Mouse (Mus musculus) left cerebral cortex, adult 2 months (tissue): ENCODE data around the gene Gm6337. TPM values are rescaled to one million over a fixed set of nuclear protein-coding genes. Genes with fewer than 3 reads are reported as not detected.
"Not testable (repeated sequence)": the region's sequence is repeated elsewhere in the genome, so short reads cannot be mapped to it uniquely, and the experiment has no call there.

ENCODE experiments used
- DNase-seq, 2 experiments: peaks; one replicate each; pipeline ENCODE4 v3.0.0; 2021 to 2022; ENCODE audit warnings: low spot score in 2 of 2, mixed read lengths in 1 of 2; ENCODE audit errors: extremely low spot score in 1 of 2
- H3K27ac ChIP-seq: fragments of 200-600 bp; 2 replicates; pipeline ENCODE4 v1.8.1; 2022
- H3K4me3 ChIP-seq: fragments of 200-600 bp; 2 replicates; pipeline ENCODE4 v1.8.1; 2022
- CTCF ChIP-seq: fragments of 200-600 bp; IDR thresholded peaks from 2 replicates; pipeline ENCODE4 v1.8.1; 2022; ENCODE audit warnings: antibody characterized with exemption, mild to moderate bottlenecking, moderate library complexity
- intact Hi-C: fragments of 180-260 bp; cut with DNase I; formaldehyde crosslinking; loops from one replicate; pipeline ENCODE4 v1.15.1; 2025
- long read RNA-seq, 2 experiments: library from polyadenylated mRNA; stranded (forward); transcript quantifications; one replicate each; pipeline ENCODE4 v2.0.0; 2021; ENCODE audit warnings: borderline mapping rate in 2 of 2
- total RNA-seq, 2 experiments: library from RNA; stranded (reverse); gene quantifications; 2 replicates each; pipeline ENCODE4 v1.2.3; 2021

Gm6337 gene
- total RNA-seq, result not detected
- long read RNA-seq, experiment 1, result 0 reads
- long read RNA-seq, experiment 2, result 0 reads

DNA sequence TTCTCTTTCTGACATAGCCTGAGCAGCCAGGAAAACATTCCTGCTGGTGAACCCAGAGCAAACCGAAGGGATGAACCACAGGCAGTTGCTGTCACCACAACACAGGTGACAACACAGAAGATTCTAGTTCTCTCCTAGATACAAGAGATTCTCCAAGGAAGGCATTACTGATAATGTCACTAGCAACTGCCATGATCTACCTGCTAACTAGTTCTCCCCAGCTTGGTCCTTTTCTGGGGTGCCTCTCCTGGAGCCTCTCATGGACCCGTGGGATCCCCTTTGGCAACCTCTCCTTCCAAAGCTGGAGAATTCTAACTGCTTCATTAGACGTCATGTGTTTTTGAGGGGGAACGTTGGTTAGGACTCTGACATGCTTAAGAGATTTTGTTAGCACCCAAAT is at the start of gene Gm6337:
Gene Gm6337, minus strand, starts transcription at position 101 of the 400 bp plus-strand sequence.
- intact Hi-C loops, DNase-seq, H3K27ac ChIP-seq, H3K4me3 ChIP-seq: not testable (repeated sequence)

DNA sequence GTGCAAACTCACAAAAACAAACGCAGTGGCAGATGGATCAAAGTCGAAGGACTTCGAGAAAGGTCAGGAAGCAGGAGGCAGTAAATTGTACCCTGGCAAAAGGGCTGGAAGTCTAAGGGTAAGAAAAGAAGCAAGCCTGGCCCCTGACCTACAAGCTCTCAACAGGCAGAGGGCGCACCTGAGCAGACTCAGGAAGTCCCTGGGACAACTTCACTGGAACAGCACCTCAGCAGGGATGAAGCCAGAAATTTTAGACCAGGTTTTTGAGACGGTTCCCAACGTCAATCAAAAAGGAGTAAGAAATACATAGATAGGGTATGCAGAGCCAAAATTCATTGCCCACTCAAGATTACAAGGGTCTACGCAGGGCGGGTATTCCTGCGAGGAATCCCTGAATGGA is 49.4 kb upstream of the Gm6337 start:
- DNase-seq, intact Hi-C loops, H3K4me3 ChIP-seq, H3K27ac ChIP-seq: not testable (repeated sequence)
- peak; percentile 29 for TF ChIP-seq CTCF

DNA sequence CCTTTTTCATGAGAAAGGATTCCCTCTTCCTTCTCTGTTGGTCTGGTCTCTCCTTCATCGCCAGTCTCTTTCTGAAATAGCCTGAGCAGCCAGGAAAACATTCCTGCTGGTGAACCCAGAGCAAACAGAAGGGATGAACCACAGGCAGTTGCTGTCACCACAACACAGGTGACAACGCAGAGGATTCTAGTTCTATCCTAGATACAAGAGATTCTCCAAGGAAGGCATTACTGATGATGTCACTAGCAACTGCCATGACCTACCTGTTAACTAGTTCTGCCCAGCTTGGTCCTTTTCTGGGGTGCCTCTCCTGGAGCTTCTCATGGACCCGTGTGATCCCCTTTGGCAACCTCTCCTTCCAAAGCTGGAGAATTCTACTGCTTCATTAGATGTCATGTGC is 35.8 kb upstream of the Gm6337 start, which contains the start of gene Gm8206:
Gene Gm8206, minus strand, starts transcription at position 101 of the 400 bp plus-strand sequence.
- H3K4me3 ChIP-seq, DNase-seq, intact Hi-C loops, H3K27ac ChIP-seq: not testable (repeated sequence)

Other genes starting within 250 kb of the Gm6337 start
- gene Gm3424, start 227.9 kb downstream of the Gm6337 start, total RNA-seq, result not detected
- gene Gm8237, start 177.9 kb downstream of the Gm6337 start, total RNA-seq, result under 1 TPM; 0.47 to 1.00 TPM
- gene Gm3248, start 96.5 kb downstream of the Gm6337 start, total RNA-seq, result 1 to 10 TPM in 1 of 2 experiments, under 1 TPM in 1; 0.50 to 1.4 TPM
- gene Gm3453, start 79.1 kb downstream of the Gm6337 start, total RNA-seq, result not detected
- not detected for gene Gm8206, start 35.7 kb upstream of the Gm6337 start, total RNA-seq
- gene Gm3468, start 50.4 kb upstream of the Gm6337 start, total RNA-seq, result under 1 TPM; 0.84 to 0.87 TPM
- gene Gm3476, start 67.5 kb upstream of the Gm6337 start, total RNA-seq, result not detected
- gene Gm21560, start 161.0 kb upstream of the Gm6337 start, total RNA-seq, result 1 to 10 TPM in 1 of 2 experiments, under 1 TPM in 1; 0.98 to 1.0 TPM
- 1 to 10 TPM; 1.4 to 1.7 TPM for gene Gm3411, start 229.0 kb upstream of the Gm6337 start, total RNA-seq
- not detected for gene Gm21103, start 246.6 kb upstream of the Gm6337 start, total RNA-seq